Comparison of ENCODE assay signal across 9 mouse cellular contexts in genomic region chr13:3670039-3670438, GRCm38 (mm10). TPM values are rescaled to one million over a fixed set of nuclear protein-coding genes. Genes with fewer than 3 reads are reported as not detected.
A peak's percentile ranks its signal among the peaks of the same experiment; 100 is the strongest.
DNase-seq lines count a peak whose midpoint lies in the region; ATAC-seq and TF ChIP-seq lines count a peak whose summit lies in the region.
"Had no signal": no experiment of that assay in that cellular context is flagged by ENCODE, and none has a peak within 500 bp of the region (broad histone marks: within the 10 kb centered on the region; RNA-seq: fewer than 3 reads in every experiment).

No protein-coding gene starts in this region.

- no peaks in the 10 kb centered on the region for H3K4me1 ChIP-seq in hindbrain, embryonic 10.5 days (replicated peaks)
- no peaks in the 10 kb centered on the region for H3K4me1 ChIP-seq in hindbrain, embryonic 13.5 days (replicated peaks)
- peaks cover 35% of the 10 kb centered on the region for H3K4me1 ChIP-seq in embryonic facial prominence, embryonic 15.5 days
- H3K4me1 ChIP-seq in kidney, embryonic 15.5 days = no peaks in the 10 kb centered on the region
- H3K4me1 ChIP-seq in midbrain, postnatal 0 days (ENCODE audit: insufficient read depth, low read length) = no peaks in the 10 kb centered on the region
- no peaks in the 10 kb centered on the region for H3K4me1 ChIP-seq in forebrain, embryonic 12.5 days

- TF ChIP-seq CTCF in midbrain, postnatal 0 days (IDR thresholded peaks at IDR 0.05) = no peak

- no peak overlapping the region for H3K9ac ChIP-seq in hindbrain, embryonic 13.5 days
- no peak overlapping the region for H3K9ac ChIP-seq in embryonic facial prominence, embryonic 15.5 days
- no peak overlapping the region for H3K9ac ChIP-seq in kidney, embryonic 15.5 days
- no peak overlapping the region for H3K9ac ChIP-seq in midbrain, postnatal 0 days (replicated peaks; ENCODE audit: low read length, poor library complexity, severe bottlenecking)
- no peak overlapping the region for H3K9ac ChIP-seq in forebrain, embryonic 12.5 days

- H3K27me3 ChIP-seq in hindbrain, embryonic 10.5 days (ENCODE audit: insufficient read depth, poor library complexity, severe bottlenecking) = no peaks in the 10 kb centered on the region
- no peaks in the 10 kb centered on the region for H3K27me3 ChIP-seq in hindbrain, embryonic 13.5 days
- H3K27me3 ChIP-seq in embryonic facial prominence, embryonic 15.5 days = no peaks in the 10 kb centered on the region
- H3K27me3 ChIP-seq in kidney, embryonic 15.5 days = no peaks in the 10 kb centered on the region
- no peaks in the 10 kb centered on the region for H3K27me3 ChIP-seq in midbrain, postnatal 0 days (ENCODE audit: insufficient read depth, low read length)
- H3K27me3 ChIP-seq in forebrain, embryonic 12.5 days = no peaks in the 10 kb centered on the region
- H3K27me3 ChIP-seq: CH12.LX had no signal

- H3K36me3 ChIP-seq in hindbrain, embryonic 10.5 days = no peaks in the 10 kb centered on the region
- no peaks in the 10 kb centered on the region for H3K36me3 ChIP-seq in hindbrain, embryonic 13.5 days
- no peaks in the 10 kb centered on the region for H3K36me3 ChIP-seq in embryonic facial prominence, embryonic 15.5 days
- H3K36me3 ChIP-seq in kidney, embryonic 15.5 days = no peaks in the 10 kb centered on the region
- no peaks in the 10 kb centered on the region for H3K36me3 ChIP-seq in midbrain, postnatal 0 days (ENCODE audit: insufficient read depth, low read length)
- H3K36me3 ChIP-seq in forebrain, embryonic 12.5 days (replicated peaks) = no peaks in the 10 kb centered on the region

- no peak overlapping the region for H3K27ac ChIP-seq in hindbrain, embryonic 10.5 days
- no peak overlapping the region for H3K27ac ChIP-seq in hindbrain, embryonic 13.5 days
- H3K27ac ChIP-seq in embryonic facial prominence, embryonic 15.5 days (replicated peaks) = peak overlapping the region; percentile 66
- H3K27ac ChIP-seq in kidney, embryonic 15.5 days = no peak overlapping the region
- H3K27ac ChIP-seq in midbrain, postnatal 0 days (ENCODE audit: low read depth, low read length) = no peak overlapping the region
- H3K27ac ChIP-seq in forebrain, embryonic 12.5 days = no peak overlapping the region

- 66% methylated on average over 1 of the region's 1 CpGs for WGBS in hindbrain, embryonic 10.5 days
- WGBS in hindbrain, embryonic 13.5 days = 76% methylated on average over 1 of the region's 1 CpGs
- WGBS in embryonic facial prominence, embryonic 15.5 days = 21% methylated on average over 1 of the region's 1 CpGs
- WGBS in kidney, embryonic 15.5 days = 65% methylated on average over 1 of the region's 1 CpGs
- 88% methylated on average over 1 of the region's 1 CpGs for WGBS in midbrain, postnatal 0 days
- 89% methylated on average over 1 of the region's 1 CpGs for WGBS in forebrain, embryonic 12.5 days

- no peak for ATAC-seq in hindbrain, embryonic 13.5 days (ENCODE audit: low FRiP score)
- peak; percentile 85 for ATAC-seq in embryonic facial prominence, embryonic 15.5 days (ENCODE audit: insufficient number of reproducible peaks, low FRiP score, low TSS enrichment, low read depth)
- peak; percentile 59; the same call in 1 of the 2 replicates for ATAC-seq in kidney, embryonic 15.5 days (replicated peaks; ENCODE audit: low FRiP score)
- ATAC-seq in midbrain, postnatal 0 days (ENCODE audit: low FRiP score) = no peak
- ATAC-seq in forebrain, embryonic 12.5 days (ENCODE audit: low FRiP score) = no peak

- H3K4me3 ChIP-seq in hindbrain, embryonic 10.5 days = no peak overlapping the region
- H3K4me3 ChIP-seq in hindbrain, embryonic 13.5 days = no peak overlapping the region
- no peak overlapping the region for H3K4me3 ChIP-seq in embryonic facial prominence, embryonic 15.5 days (replicated peaks)
- no peak overlapping the region for H3K4me3 ChIP-seq in kidney, embryonic 15.5 days (replicated peaks)
- no peak overlapping the region for H3K4me3 ChIP-seq in midbrain, postnatal 0 days (ENCODE audit: low read depth, low read length)
- no peak overlapping the region for H3K4me3 ChIP-seq in forebrain, embryonic 12.5 days (replicated peaks)

- H3K4me2 ChIP-seq in hindbrain, embryonic 13.5 days = no peak overlapping the region
- H3K4me2 ChIP-seq in embryonic facial prominence, embryonic 15.5 days (replicated peaks) = no peak overlapping the region
- H3K4me2 ChIP-seq in kidney, embryonic 15.5 days = no peak overlapping the region
- H3K4me2 ChIP-seq in midbrain, postnatal 0 days (ENCODE audit: low read depth, low read length, poor library complexity, severe bottlenecking) = no peak overlapping the region
- no peak overlapping the region for H3K4me2 ChIP-seq in forebrain, embryonic 12.5 days

- no peaks in the 10 kb centered on the region for H3K9me3 ChIP-seq in hindbrain, embryonic 10.5 days
- no peaks in the 10 kb centered on the region for H3K9me3 ChIP-seq in hindbrain, embryonic 13.5 days
- no peaks in the 10 kb centered on the region for H3K9me3 ChIP-seq in embryonic facial prominence, embryonic 15.5 days (replicated peaks)
- H3K9me3 ChIP-seq in kidney, embryonic 15.5 days (replicated peaks) = no peaks in the 10 kb centered on the region
- no peaks in the 10 kb centered on the region for H3K9me3 ChIP-seq in midbrain, postnatal 0 days (ENCODE audit: low read length)
- no peaks in the 10 kb centered on the region for H3K9me3 ChIP-seq in forebrain, embryonic 12.5 days

- DNase-seq in hindbrain, embryonic 10.5 days (ENCODE audit: low spot score) = peak; percentile 46
- DNase-seq in lung, postnatal 10 days = peak; percentile 65
- no peak for DNase-seq in natural killer cell, adult 2 months (ENCODE audit: low spot score in 2 of 2)
- DNase-seq in midbrain, postnatal 0 days (ENCODE audit: low spot score) = no peak

RNA-seq across cellular contexts. Expression of gene Asb13, which starts 36.2 kb away (rescaled TPM):
- 14.3 and 16.2 TPM in 2 replicates for polyA plus RNA-seq in hindbrain, embryonic 10.5 days (2016; fragmentation: Nextera tagmentation; extraction: Ambion mirVana)
- 12.3 and 15.2 TPM in 2 replicates for polyA plus RNA-seq in hindbrain, embryonic 13.5 days (2015; fragmentation: Nextera tagmentation; extraction: Ambion mirVana)
- 10.9 and 12.5 TPM in 2 replicates for polyA plus RNA-seq in embryonic facial prominence, embryonic 15.5 days (2015; fragmentation: Nextera tagmentation; extraction: Ambion mirVana)
- 14.4 and 15.0 TPM in 2 replicates for polyA plus RNA-seq in kidney, embryonic 15.5 days (2015; fragmentation: Nextera tagmentation; extraction: Ambion mirVana)
- total RNA-seq in midbrain, postnatal 0 days (2014; rRNA removed) = 10.9 and 16.8 TPM in 2 replicates
- polyA plus RNA-seq in midbrain, postnatal 0 days (2015; fragmentation: Nextera tagmentation; extraction: Ambion mirVana) = 15.1 and 17.3 TPM in 2 replicates
- polyA plus RNA-seq in forebrain, embryonic 12.5 days (2016; fragmentation: Nextera tagmentation; extraction: Ambion mirVana) = 14.4 and 16.1 TPM in 2 replicates

RNA-seq across cellular contexts. Expression of gene Fam208b, which starts 59.1 kb away (rescaled TPM):
- 14.2 and 17.7 TPM in 2 replicates for polyA plus RNA-seq in hindbrain, embryonic 10.5 days (2016; fragmentation: Nextera tagmentation; extraction: Ambion mirVana)
- 19.3 and 20.2 TPM in 2 replicates for polyA plus RNA-seq in hindbrain, embryonic 13.5 days (2015; fragmentation: Nextera tagmentation; extraction: Ambion mirVana)
- 14.2 and 15.1 TPM in 2 replicates for polyA plus RNA-seq in embryonic facial prominence, embryonic 15.5 days (2015; fragmentation: Nextera tagmentation; extraction: Ambion mirVana)
- 14.0 and 16.7 TPM in 2 replicates for polyA plus RNA-seq in kidney, embryonic 15.5 days (2015; fragmentation: Nextera tagmentation; extraction: Ambion mirVana)
- total RNA-seq in midbrain, postnatal 0 days (2014; rRNA removed) = 34.9 and 40.8 TPM in 2 replicates
- polyA plus RNA-seq in midbrain, postnatal 0 days (2015; fragmentation: Nextera tagmentation; extraction: Ambion mirVana) = 6.8 and 10.1 TPM in 2 replicates
- 26.1 and 29.8 TPM in 2 replicates for polyA plus RNA-seq in forebrain, embryonic 12.5 days (2016; fragmentation: Nextera tagmentation; extraction: Ambion mirVana)

Comparison
In these comparisons a context has a peak if more than half of its experiments do, and no peak if none do; other contexts are left out.
1. DNase-seq: peak in hindbrain, embryonic 10.5 days (single experiment) and lung, postnatal 10 days (single experiment); none in natural killer cell, adult 2 months (0 of 2) and midbrain, postnatal 0 days (single experiment).
2. ATAC-seq: peak in embryonic facial prominence, embryonic 15.5 days (single experiment) and kidney, embryonic 15.5 days (single experiment); none in hindbrain, embryonic 13.5 days (single experiment), midbrain, postnatal 0 days (single experiment) and forebrain, embryonic 12.5 days (single experiment).